Mouse (Mus musculus) bone marrow macrophage, adult 2 months (primary cell): Measurements from ENCODE around the gene Dnase1l1.

ENCODE experiments used
- CTCF ChIP-seq: IDR thresholded peaks from 2 replicates; pipeline ENCODE4 v1.5.1; 2012; ENCODE audit warnings: low read depth, mild to moderate bottlenecking, low read length, moderate library complexity
- POLR2A ChIP-seq: IDR thresholded peaks from 2 replicates; pipeline ENCODE4 v1.6.1; 2012; ENCODE audit warnings: mild to moderate bottlenecking, low read depth, low read length, borderline replicate concordance

GRCm38 (mm10) chrX:74329215-74329671, 47.1 kb upstream of the Dnase1l1 start:
- TF ChIP-seq POLR2A (no peak), CTCF (no peak)
